Mouse (Mus musculus) C3H10T1/2 (cell line): Measurements from ENCODE around the gene Foxb1. TPM values are rescaled to one million over a fixed set of nuclear protein-coding genes. Genes with fewer than 3 reads are reported as not detected.

Experiments used
- polyA plus RNA-seq, 2 experiments: library from polyadenylated mRNA; unstranded; fragments of >200 nt; fragmentation: generic; extraction: Trizol; gene quantifications; one replicate each; pipeline ENCODE4 v1.2.1; 2012; ENCODE audit warnings: missing spikeins in 2 of 2

Foxb1 gene
- not detected for polyA plus RNA-seq

GRCm38 (mm10) chr9:69760371-69761301 lies at the start of gene Foxb1:
Gene Foxb1, minus strand, starts transcription at chr9:69760940.

Other genes starting within 250 kb of the Foxb1 start
- gene Bnip2, start 228.5 kb upstream of the Foxb1 start, polyA plus RNA-seq, result 10 to 100 TPM in 1 of 2 experiments, 1 to 10 TPM in 1; 7.3 to 44.8 TPM